Mouse (Mus musculus): ENCODE measurements around the gene Gstm3.

GRCm38 (mm10) chr3:107953328-107953755, 15.7 kb downstream of the Gstm3 start:
- no peak for TF ChIP-seq TAL1 (IDR thresholded peaks at IDR 0.05; ENCODE audit: low read length)
- TF ChIP-seq GATA1 (IDR thresholded peaks at IDR 0.05; ENCODE audit: low read length), result no peak

Measured in erythroblast, embryonic 14.5 days (primary cell).